ENCODE assay signal across 8 mouse cellular contexts in genomic region chr8:88285469-88286356, GRCm38 (mm10). TPM values are rescaled to one million over a fixed set of nuclear protein-coding genes. Genes with fewer than 3 reads are reported as not detected.
DNase-seq lines count a peak whose midpoint lies in the region; ATAC-seq and TF ChIP-seq lines count a peak whose summit lies in the region.

No protein-coding gene starts in this region.

- no peaks in the 10 kb centered on the region for H3K36me3 ChIP-seq in forebrain, embryonic 12.5 days (replicated peaks)
- no peaks in the 10 kb centered on the region for H3K36me3 ChIP-seq in hindbrain, embryonic 16.5 days (ENCODE audit: control insufficient read depth, insufficient read depth, low read length)

- no peak for TF ChIP-seq POLR2A in bone marrow macrophage, adult 2 months (IDR thresholded peaks at IDR 0.05; ENCODE audit: borderline replicate concordance, low read depth, low read length)

- 84% methylated on average over 8 of the region's 8 CpGs for WGBS in forebrain, embryonic 12.5 days
- 80% methylated on average over 6 of the region's 8 CpGs for WGBS in hindbrain, embryonic 16.5 days

- no peak overlapping the region for H3K4me2 ChIP-seq in forebrain, embryonic 12.5 days
- H3K4me2 ChIP-seq in hindbrain, embryonic 16.5 days (ENCODE audit: low read length): no peak overlapping the region

- no peak for DNase-seq in left cerebral cortex, adult 2 months (ENCODE audit: extremely low spot score in 1 of 2, low spot score in 2 of 2)
- no peak for DNase-seq in left cerebral cortex, adult 8-10 months (ENCODE audit: low spot score in 2 of 2)
- peak; percentile 33 for DNase-seq in CD4-positive helper T cell, adult 2 months (ENCODE audit: low read depth, low spot score)
- DNase-seq in lung, postnatal 4 days: peak; percentile 39 to 55
- DNase-seq in kidney, postnatal 25 days: no peak

- no peak overlapping the region for H3K4me3 ChIP-seq in left cerebral cortex, adult 2 months
- no peak overlapping the region for H3K4me3 ChIP-seq in bone marrow macrophage, adult 2 months (ENCODE audit: insufficient read depth, low read length)
- H3K4me3 ChIP-seq in forebrain, embryonic 12.5 days (replicated peaks): no peak overlapping the region
- no peak overlapping the region for H3K4me3 ChIP-seq in hindbrain, embryonic 16.5 days (ENCODE audit: low read length)

- H3K27me3 ChIP-seq in forebrain, embryonic 12.5 days: no peaks in the 10 kb centered on the region; the same call in 1 of the 2 replicates
- H3K27me3 ChIP-seq in hindbrain, embryonic 16.5 days (replicated peaks; ENCODE audit: control insufficient read depth, insufficient read depth, low read length): no peaks in the 10 kb centered on the region

- intact Hi-C loops in left cerebral cortex, adult 2 months (cut with DNase I): no loop called here

- H3K9ac ChIP-seq in forebrain, embryonic 12.5 days: no peak overlapping the region
- H3K9ac ChIP-seq in hindbrain, embryonic 16.5 days (ENCODE audit: low read depth, low read length): no peak overlapping the region

- ATAC-seq in forebrain, embryonic 12.5 days (ENCODE audit: low FRiP score): no peak
- ATAC-seq in hindbrain, embryonic 16.5 days: no peak

- peaks cover 73% of the 10 kb centered on the region for H3K4me1 ChIP-seq in bone marrow macrophage, adult 2 months (ENCODE audit: control insufficient read depth, insufficient read depth, low read length)
- H3K4me1 ChIP-seq in forebrain, embryonic 12.5 days: no peaks in the 10 kb centered on the region
- H3K4me1 ChIP-seq in hindbrain, embryonic 16.5 days (ENCODE audit: control insufficient read depth, insufficient read depth, low read depth, low read length): no peaks in the 10 kb centered on the region

- TF ChIP-seq CTCF in left cerebral cortex, adult 2 months (IDR thresholded peaks at IDR 0.05): peak; percentile 6; the same call in 1 of the 2 replicates
- 0 out of 2 replicates have a peak, but pooled peaks have one; percentile 33 for TF ChIP-seq CTCF in bone marrow macrophage, adult 2 months (IDR thresholded peaks at IDR 0.05; ENCODE audit: low read depth, low read length)

- no peaks in the 10 kb centered on the region for H3K9me3 ChIP-seq in forebrain, embryonic 12.5 days
- no peaks in the 10 kb centered on the region for H3K9me3 ChIP-seq in hindbrain, embryonic 16.5 days (ENCODE audit: control insufficient read depth, low read length)

- H3K27ac ChIP-seq in left cerebral cortex, adult 2 months: no peak overlapping the region
- no peak overlapping the region for H3K27ac ChIP-seq in bone marrow macrophage, adult 2 months (ENCODE audit: insufficient read depth, low read depth, low read length)
- H3K27ac ChIP-seq in forebrain, embryonic 12.5 days: no peak overlapping the region
- no peak overlapping the region for H3K27ac ChIP-seq in hindbrain, embryonic 16.5 days (ENCODE audit: low read depth, low read length)

RNA-seq across cellular contexts. Expression of gene Adcy7, which starts 13.5 kb away (rescaled TPM):
- total RNA-seq in left cerebral cortex, adult 2 months (2021): 1 to 10 TPM; 4.1 to 4.8 TPM
- total RNA-seq in left cerebral cortex, adult 8-10 months (2022): 1 to 10 TPM; 5.7 to 6.9 (median 6.4) TPM
- 145 and 146 TPM in 2 replicates for polyA plus RNA-seq in bone marrow macrophage, adult 2 months (2012; ENCODE audit: insufficient read depth, insufficient read length, missing spikeins)
- polyA plus RNA-seq in forebrain, embryonic 12.5 days (2016; fragmentation: Nextera tagmentation; extraction: Ambion mirVana): 2.2 and 2.5 TPM in 2 replicates
- 7.0 and 8.3 TPM in 2 replicates for polyA plus RNA-seq in hindbrain, embryonic 16.5 days (2015; fragmentation: Nextera tagmentation; extraction: Ambion mirVana)

Comparison
In these comparisons a context has a peak if more than half of its experiments do, and no peak if none do; other contexts are left out.
1. DNase-seq: peak in CD4-positive helper T cell, adult 2 months (single experiment) and lung, postnatal 4 days (2 of 2); none in left cerebral cortex, adult 2 months (0 of 2), left cerebral cortex, adult 8-10 months (0 of 2) and kidney, postnatal 25 days (0 of 2).
2. RNA of gene Adcy7, which starts 13.5 kb away (polyA plus RNA-seq): 145 to 146 TPM in bone marrow macrophage, adult 2 months; 7.0 to 8.3 TPM in hindbrain, embryonic 16.5 days and 2.2 to 2.5 TPM in forebrain, embryonic 12.5 days; every median in the first group is over 10 times any median in the second.